Mouse (Mus musculus): ENCODE measurements around the gene Slc7a6. TPM values are rescaled to one million over a fixed set of nuclear protein-coding genes. Genes with fewer than 3 reads are reported as not detected.
"Not testable (repeated sequence)": the region's sequence is repeated elsewhere in the genome, so short reads cannot be mapped to it uniquely, and the experiment has no call there.

Slc7a6 gene
- total RNA-seq, 2 experiments from 2014 or later, result 22.2 to 32.7 TPM

GRCm38 (mm10) chr8:106189162-106189561 lies 20.5 kb downstream of the Slc7a6 start:
- no peak for DNase-seq

GRCm38 (mm10) chr8:106191639-106192038 lies 23.0 kb downstream of the Slc7a6 start:
- no peak for DNase-seq

- no peak for DNase-seq
Measured at GRCm38 (mm10) chr8:106193162-106193561, 24.5 kb downstream of the Slc7a6 start.

GRCm38 (mm10) chr8:106194062-106194461 lies 25.4 kb downstream of the Slc7a6 start:
- DNase-seq, result no peak

GRCm38 (mm10) chr8:106198741-106199140 lies 30.1 kb downstream of the Slc7a6 start:
- peak in 1 of 2 experiments; percentile 17 for DNase-seq

- DNase-seq, result not testable (repeated sequence)
Measured at GRCm38 (mm10) chr8:106199596-106199995, 30.9 kb downstream of the Slc7a6 start.

- no peak for DNase-seq
Measured at GRCm38 (mm10) chr8:106210035-106210731, 41.5 kb downstream of the Slc7a6 start.

GRCm38 (mm10) chr8:106210821-106211345 lies 42.2 kb downstream of the Slc7a6 start, which contains the start of the genes Slc7a6os and Prmt7:
Slc7a6os (minus strand) TSS chr8:106210935.
Prmt7 (plus strand) TSS chr8:106210936.
- DNase-seq, result peak; percentile 96 to 97

GRCm38 (mm10) chr8:106211421-106211820 lies 42.8 kb downstream of the Slc7a6 start:
- DNase-seq, result no peak

GRCm38 (mm10) chr8:106213959-106214358 lies 45.3 kb downstream of the Slc7a6 start:
- DNase-seq, result no peak

- DNase-seq, result no peak
Measured at GRCm38 (mm10) chr8:106219620-106220019, 51.0 kb downstream of the Slc7a6 start.

GRCm38 (mm10) chr8:106226589-106226988 lies 57.9 kb downstream of the Slc7a6 start:
- DNase-seq, result no peak

GRCm38 (mm10) chr8:106231536-106231935 lies 62.9 kb downstream of the Slc7a6 start:
- no peak for DNase-seq

- no peak for DNase-seq
Measured at GRCm38 (mm10) chr8:106232751-106233150, 64.1 kb downstream of the Slc7a6 start.

- DNase-seq, result no peak
Measured at GRCm38 (mm10) chr8:106234567-106235261, 66.1 kb downstream of the Slc7a6 start.

- no peak for DNase-seq
Measured at GRCm38 (mm10) chr8:106237106-106237505, 68.4 kb downstream of the Slc7a6 start.

Other genes starting within 250 kb of the Slc7a6 start
- 1 to 10 TPM; 1.6 TPM for gene Ctrl, start 235.0 kb upstream of the Slc7a6 start, total RNA-seq (2021)
- gene Psmb10, start 230.4 kb upstream of the Slc7a6 start, total RNA-seq (2021), result 10 to 100 TPM; 57.0 to 69.0 TPM
- 10 to 100 TPM; 41.7 to 45.8 TPM for gene Lcat, start 225.5 kb upstream of the Slc7a6 start, total RNA-seq (2021)
- 10 to 100 TPM; 20.5 to 20.7 TPM for gene Slc12a4, start 202.8 kb upstream of the Slc7a6 start, total RNA-seq (2021)
- not detected for gene Dpep3, start 189.4 kb upstream of the Slc7a6 start, total RNA-seq (2021)
- gene Dus2, start 177.5 kb upstream of the Slc7a6 start, total RNA-seq (2021), result 10 to 100 TPM; 18.9 to 22.6 TPM
- under 1 TPM in 1 of 2 experiments, not detected in 1; 0.32 TPM for gene Dpep2nb, start 162.9 kb upstream of the Slc7a6 start, total RNA-seq (2021)
- 10 to 100 TPM; 11.5 to 14.6 TPM for gene Ddx28, start 157.0 kb upstream of the Slc7a6 start, total RNA-seq (2021)
- 10 to 100 TPM; 11.1 to 11.9 TPM for gene Nfatc3, start 110.0 kb upstream of the Slc7a6 start, total RNA-seq (2021)
- not detected for gene Esrp2, start 31.9 kb upstream of the Slc7a6 start, total RNA-seq (2021)
- 10 to 100 TPM; 23.8 to 26.0 TPM for gene Pla2g15, start 18.5 kb upstream of the Slc7a6 start, total RNA-seq (2021)
- 10 to 100 TPM; 23.5 to 23.9 TPM for gene Slc7a6os, start 42.1 kb downstream of the Slc7a6 start, total RNA-seq (2021)
- 10 to 100 TPM; 33.8 to 36.8 TPM for gene Prmt7, start 42.1 kb downstream of the Slc7a6 start, total RNA-seq (2021)
- gene Smpd3, start 169.1 kb downstream of the Slc7a6 start, total RNA-seq (2021), result 10 to 100 TPM; 72.6 to 77.2 TPM
- gene Zfp90, start 246.5 kb downstream of the Slc7a6 start, total RNA-seq (2021), result 10 to 100 TPM; 12.6 to 14.0 TPM